Mouse (Mus musculus) liver, embryonic 13.5 days (tissue): ENCODE results near the gene Dgkz. TPM values are rescaled to one million over a fixed set of nuclear protein-coding genes. Genes with fewer than 3 reads are reported as not detected.

ENCODE experiments used
- ATAC-seq: fragments of 200-750 bp; cut with Nextera tagmentation; 2 replicates; pipeline ENCODE4 v1.8.0; 2017; ENCODE audit warnings: low read depth, mild to moderate bottlenecking, moderate number of reproducible peaks, moderate library complexity
- DNase-seq: peaks from one replicate; pipeline ENCODE4 v3.0.0; 2022
- H3K27ac ChIP-seq: fragments of 300-500 bp; sonication (generic); 2 replicates; pipeline ENCODE4 v1.5.1; 2015; ENCODE audit warnings: moderate library complexity, mild to moderate bottlenecking, inconsistent platforms
- H3K27me3 ChIP-seq: fragments of 300-500 bp; sonication (generic); 2 replicates; pipeline ENCODE4 v1.6.1; 2015; ENCODE audit warnings: mild to moderate bottlenecking, inconsistent platforms
- H3K36me3 ChIP-seq: fragments of 300-500 bp; sonication (generic); 2 replicates; pipeline ENCODE4 v1.6.1; 2015; ENCODE audit warnings: mild to moderate bottlenecking, inconsistent platforms
- H3K4me1 ChIP-seq: fragments of 300-500 bp; sonication (generic); replicated peaks from 2 replicates; pipeline ENCODE4 v1.6.1; 2015; ENCODE audit warnings: inconsistent platforms
- H3K4me2 ChIP-seq: fragments of 300-500 bp; sonication (generic); 2 replicates; pipeline ENCODE4 v1.6.1; 2015; ENCODE audit warnings: inconsistent platforms, mild to moderate bottlenecking, moderate library complexity
- H3K4me3 ChIP-seq: fragments of 300-500 bp; sonication (generic); replicated peaks from 2 replicates; pipeline ENCODE4 v1.5.1; 2015; ENCODE audit warnings: mild to moderate bottlenecking, inconsistent platforms
- H3K9ac ChIP-seq: fragments of 300-500 bp; sonication (generic); 2 replicates; pipeline ENCODE4 v1.6.1; 2015; ENCODE audit warnings: mild to moderate bottlenecking, inconsistent platforms
- H3K9me3 ChIP-seq: fragments of 300-500 bp; sonication (generic); replicated peaks from 2 replicates; pipeline ENCODE4 v1.6.1; 2016; ENCODE audit warnings: inconsistent platforms
- WGBS: fragments of 180-500 bp; shearing (Covaris S2); methylation state at CpG from one replicate; pipeline ENCODE4 v1.1.7; 2015; ENCODE audit not compliant: insufficient replicate concordance; 5-methylcytosine and 5-hydroxymethylcytosine counted together
- polyA plus RNA-seq: library from polyadenylated mRNA; unstranded; fragments of >200 nt; fragmentation: Nextera tagmentation; extraction: Ambion mirVana; gene quantifications from 2 replicates; pipeline ENCODE4 v1.2.1, GENCODE M21; 2015

Dgkz gene
- polyA plus RNA-seq, 1 experiment from 2014 or later: 28.0 TPM

DNA sequence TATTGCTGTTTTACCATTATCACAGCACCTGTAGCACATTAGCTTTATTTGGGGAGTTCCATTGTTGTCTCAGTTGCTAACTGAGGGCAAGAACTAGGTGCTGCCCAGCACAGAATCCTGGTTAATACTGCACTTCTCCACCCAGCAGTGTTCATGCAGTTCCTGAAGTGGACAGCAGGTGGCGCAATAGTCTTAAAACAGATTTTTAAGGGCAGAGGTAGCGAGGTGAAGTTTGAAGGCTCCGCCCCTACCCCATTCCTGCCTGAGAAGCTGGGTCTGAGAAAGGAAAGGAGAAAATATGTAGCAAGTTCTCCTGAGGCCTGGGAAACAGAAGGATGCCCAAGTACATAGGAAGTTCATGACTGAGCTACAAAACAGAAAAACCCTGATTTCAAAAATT is 11.9 kb upstream of the Dgkz start:
- Histone ChIP-seq H3K4me3 (no peak overlapping the region), H3K27ac (no peak overlapping the region), H3K9me3 (no peaks in the 10 kb centered on the region; the same call in 1 of the 2 replicates), H3K4me1 (peaks cover 25% of the 10 kb centered on the region), H3K9ac (no peak overlapping the region), H3K27me3 (peaks cover 17% of the 10 kb centered on the region), H3K36me3 (no peaks in the 10 kb centered on the region), H3K4me2 (no peak overlapping the region)
- DNase-seq (peak; percentile 62), ATAC-seq (no peak)
- WGBS: 1% methylated on average over 3 of the region's 3 CpGs

DNA sequence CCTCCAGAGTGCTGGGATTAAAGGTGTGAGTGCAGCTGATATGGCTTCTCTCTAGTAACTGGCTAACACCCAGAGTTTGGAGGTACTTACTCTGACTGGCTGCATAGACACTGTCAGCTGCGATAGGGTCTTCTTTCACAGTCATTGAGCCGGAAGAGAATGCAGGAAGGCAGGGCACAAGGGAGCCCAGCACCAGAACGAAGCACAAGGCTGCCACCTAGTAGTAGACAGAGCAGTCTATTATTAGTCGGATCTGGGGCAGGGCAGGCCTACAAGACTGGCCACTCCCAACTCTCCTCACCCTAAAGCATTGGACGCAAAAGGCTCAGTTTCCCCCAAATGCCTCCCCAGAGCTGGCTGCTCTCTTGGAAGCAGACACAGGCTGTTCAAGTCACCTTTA is 10.4 kb upstream of the Dgkz start:
- no peak for DNase-seq
- ATAC-seq: peak; percentile 45
- Histone ChIP-seq H3K27me3 (peaks cover 13% of the 10 kb centered on the region), H3K4me2 (no peak overlapping the region), H3K4me3 (no peak overlapping the region), H3K9ac (no peak overlapping the region), H3K4me1 (peaks cover 25% of the 10 kb centered on the region), H3K36me3 (no peaks in the 10 kb centered on the region), H3K27ac (no peak overlapping the region; the same call in 1 of the 2 replicates), H3K9me3 (no peaks in the 10 kb centered on the region; the same call in 1 of the 2 replicates)
- WGBS: 5% methylated on average over 5 of the region's 5 CpGs

DNA sequence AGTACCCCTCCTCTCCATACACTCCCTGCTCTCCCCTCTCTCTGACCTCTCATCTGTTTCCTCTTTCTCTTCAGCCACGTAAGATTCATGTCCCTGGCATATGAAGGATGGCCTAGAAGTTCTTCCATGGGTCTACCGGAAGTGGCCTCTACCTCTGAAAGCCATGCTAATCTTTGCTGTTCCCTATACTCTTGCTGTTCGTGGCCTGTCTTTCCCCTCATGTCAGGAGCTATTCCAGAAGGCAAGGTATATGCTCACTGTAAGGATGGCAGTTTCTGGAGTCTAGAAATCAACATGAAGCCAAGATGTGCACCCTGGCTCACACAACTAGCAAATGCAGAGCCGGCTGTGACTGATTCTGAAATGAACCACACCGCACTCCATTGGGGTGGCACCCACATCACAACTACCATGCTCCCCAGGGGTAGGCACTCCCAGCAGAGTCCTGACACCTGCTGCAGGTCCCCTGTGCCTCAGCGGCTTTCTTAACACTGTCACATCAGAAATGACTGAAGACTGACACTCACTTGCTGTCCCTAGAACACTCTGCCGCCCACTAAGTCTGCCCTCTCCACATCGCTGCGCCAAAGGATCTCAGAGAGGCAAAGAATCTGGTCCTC is 9.4 kb upstream of the Dgkz start:
- WGBS: 32% methylated on average over 9 of the region's 9 CpGs
- peak overlapping the region; percentile 67 for H3K27ac ChIP-seq
- H3K36me3 ChIP-seq: no peaks in the 10 kb centered on the region
- H3K4me1 ChIP-seq: peaks cover 25% of the 10 kb centered on the region
- H3K9ac ChIP-seq: no peak overlapping the region
- no peak overlapping the region for H3K4me3 ChIP-seq
- ATAC-seq (no peak), DNase-seq (no peak)
- peak overlapping the region; percentile 55 for H3K4me2 ChIP-seq
- H3K9me3 ChIP-seq: no peaks in the 10 kb centered on the region; the same call in 1 of the 2 replicates
- H3K27me3 ChIP-seq: peaks cover 17% of the 10 kb centered on the region

GRCm38 (mm10) chr2:91984439-91984838 is 8.8 kb upstream of the Dgkz start:
- ATAC-seq: peak; percentile 90
- H3K4me3 ChIP-seq: peak overlapping the region; percentile 22; the same call in 1 of the 2 replicates

DNA sequence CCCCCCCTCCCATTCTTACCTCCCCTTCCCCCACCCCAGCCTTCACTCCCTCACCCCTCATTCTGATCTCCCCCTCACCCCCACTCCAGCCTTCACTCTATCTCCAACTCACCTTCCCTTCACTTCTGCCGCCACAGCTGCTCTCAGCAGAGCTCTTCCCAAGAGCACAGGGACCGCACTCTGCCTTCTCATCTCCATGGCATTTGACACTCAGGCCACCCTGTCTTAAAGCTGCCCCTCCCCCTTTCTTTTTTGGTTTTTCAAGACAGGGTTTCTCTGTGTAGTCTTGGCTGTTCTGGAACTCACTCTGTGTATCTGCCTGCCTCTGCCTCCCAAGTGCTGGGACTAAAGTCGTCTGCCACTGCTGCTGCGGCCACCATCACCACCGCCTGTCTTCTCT is 5.2 kb upstream of the Dgkz start:
- H3K4me1 ChIP-seq: peaks cover 34% of the 10 kb centered on the region
- H3K4me2 ChIP-seq: no peak overlapping the region
- H3K4me3 ChIP-seq: no peak overlapping the region
- H3K9ac ChIP-seq: no peak overlapping the region
- no peaks in the 10 kb centered on the region for H3K36me3 ChIP-seq
- no peak overlapping the region for H3K27ac ChIP-seq
- no peak for DNase-seq
- no peaks in the 10 kb centered on the region for H3K9me3 ChIP-seq
- H3K27me3 ChIP-seq: peaks cover 54% of the 10 kb centered on the region
- ATAC-seq: no peak
- WGBS: 51% methylated on average over 5 of the region's 5 CpGs

More at GRCm38 (mm10) chr2:91984439-91984838, 8.8 kb upstream of the Dgkz start:
- WGBS: 1% methylated on average over 12 of the region's 13 CpGs
- peak; percentile 62 for DNase-seq
- Histone ChIP-seq H3K9me3 (no peaks in the 10 kb centered on the region), H3K4me1 (peaks cover 25% of the 10 kb centered on the region), H3K27ac (peak overlapping the region; percentile 70), H3K9ac (peak overlapping the region; percentile 55), H3K36me3 (no peaks in the 10 kb centered on the region), H3K27me3 (peaks cover 22% of the 10 kb centered on the region), H3K4me2 (peak overlapping the region; percentile 55)

- no peak overlapping the region for H3K9ac ChIP-seq
- no peak overlapping the region for H3K4me2 ChIP-seq
- no peak overlapping the region for H3K27ac ChIP-seq
- H3K36me3 ChIP-seq: no peaks in the 10 kb centered on the region
- DNase-seq (no peak), ATAC-seq (no peak)
- H3K4me3 ChIP-seq: no peak overlapping the region
- peaks cover 60% of the 10 kb centered on the region for H3K27me3 ChIP-seq
- WGBS: 33% methylated on average over 4 of the region's 4 CpGs
- H3K9me3 ChIP-seq: no peaks in the 10 kb centered on the region
- H3K4me1 ChIP-seq: peaks cover 35% of the 10 kb centered on the region
Observed at GRCm38 (mm10) chr2:91980245-91980644, 4.6 kb upstream of the Dgkz start.

DNA sequence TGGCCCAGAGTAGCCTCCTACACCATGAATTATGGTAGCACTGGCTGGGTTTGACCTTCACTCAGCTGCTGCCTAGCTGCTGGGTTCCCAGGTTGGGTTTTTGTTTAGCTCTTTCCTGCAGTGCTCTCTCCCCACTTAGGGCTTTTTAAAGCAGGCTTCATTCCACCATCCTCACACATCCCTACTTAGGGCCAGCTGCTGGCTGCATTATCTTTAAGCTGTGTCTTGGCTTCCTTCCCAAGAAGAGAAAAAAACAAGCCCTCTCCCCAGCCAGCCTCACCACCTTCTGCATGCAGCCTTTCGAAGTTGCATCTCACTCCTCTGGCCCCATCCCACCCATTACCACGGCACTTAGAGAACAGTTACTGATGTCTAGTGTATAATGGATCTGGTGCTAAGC is 2.9 kb upstream of the Dgkz start:
- Histone ChIP-seq H3K9ac (no peak overlapping the region), H3K27ac (no peak overlapping the region), H3K4me3 (no peak overlapping the region), H3K4me1 (peaks cover 19% of the 10 kb centered on the region), H3K9me3 (no peaks in the 10 kb centered on the region), H3K27me3 (peaks cover 77% of the 10 kb centered on the region), H3K4me2 (no peak overlapping the region), H3K36me3 (no peaks in the 10 kb centered on the region)
- DNase-seq (no peak), ATAC-seq (no peak)
- WGBS: 13% methylated on average over 2 of the region's 2 CpGs

DNA sequence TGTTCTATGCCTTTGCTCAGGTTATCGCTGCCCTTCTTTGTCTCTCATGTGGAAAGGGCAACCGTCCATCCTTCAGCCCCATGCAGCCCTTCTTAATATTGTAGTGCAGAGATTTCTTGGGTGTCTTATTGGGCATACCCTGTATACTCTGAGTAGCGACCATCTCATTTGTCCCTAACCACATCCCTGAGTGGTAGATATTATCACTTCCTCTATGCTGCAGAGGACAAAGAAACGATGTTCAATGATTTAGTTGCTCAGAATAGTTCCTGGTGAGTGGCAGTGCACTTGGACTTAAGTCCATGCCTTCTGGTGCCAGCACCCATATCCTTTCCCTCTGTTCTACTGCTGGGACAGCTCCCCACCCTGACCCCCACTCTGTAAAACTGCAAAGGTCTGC is 2.3 kb upstream of the Dgkz start:
- DNase-seq (no peak), ATAC-seq (no peak)
- 39% methylated on average over 4 of the region's 4 CpGs for WGBS
- Histone ChIP-seq H3K4me2 (no peak overlapping the region), H3K9ac (no peak overlapping the region), H3K36me3 (no peaks in the 10 kb centered on the region), H3K9me3 (no peaks in the 10 kb centered on the region), H3K4me3 (no peak overlapping the region), H3K27ac (no peak overlapping the region), H3K27me3 (peaks cover 79% of the 10 kb centered on the region), H3K4me1 (peaks cover 19% of the 10 kb centered on the region)

GRCm38 (mm10) chr2:91973416-91974135 is 2.1 kb downstream of the Dgkz start:
- Histone ChIP-seq H3K27me3 (peaks cover 100% of the 10 kb centered on the region), H3K9me3 (no peaks in the 10 kb centered on the region), H3K4me1 (peaks cover 28% of the 10 kb centered on the region), H3K9ac (no peak overlapping the region), H3K4me2 (no peak overlapping the region), H3K4me3 (no peak overlapping the region), H3K27ac (no peak overlapping the region), H3K36me3 (no peaks in the 10 kb centered on the region)
- no peak for ATAC-seq
- DNase-seq: no peak
- 42% methylated on average over 7 of the region's 7 CpGs for WGBS

GRCm38 (mm10) chr2:91972121-91972566 is 3.5 kb downstream of the Dgkz start:
- H3K27me3 ChIP-seq: peaks cover 94% of the 10 kb centered on the region
- WGBS: 14% methylated on average over 13 of the region's 13 CpGs
- H3K4me2 ChIP-seq: peak overlapping the region; percentile 10; the same call in 1 of the 2 replicates
- peaks cover 20% of the 10 kb centered on the region for H3K4me1 ChIP-seq
- H3K9ac ChIP-seq: no peak overlapping the region
- H3K4me3 ChIP-seq: no peak overlapping the region
- no peak overlapping the region; the same call in 1 of the 2 replicates for H3K27ac ChIP-seq
- no peaks in the 10 kb centered on the region for H3K9me3 ChIP-seq
- DNase-seq (no peak), ATAC-seq (no peak)
- H3K36me3 ChIP-seq: no peaks in the 10 kb centered on the region

DNA sequence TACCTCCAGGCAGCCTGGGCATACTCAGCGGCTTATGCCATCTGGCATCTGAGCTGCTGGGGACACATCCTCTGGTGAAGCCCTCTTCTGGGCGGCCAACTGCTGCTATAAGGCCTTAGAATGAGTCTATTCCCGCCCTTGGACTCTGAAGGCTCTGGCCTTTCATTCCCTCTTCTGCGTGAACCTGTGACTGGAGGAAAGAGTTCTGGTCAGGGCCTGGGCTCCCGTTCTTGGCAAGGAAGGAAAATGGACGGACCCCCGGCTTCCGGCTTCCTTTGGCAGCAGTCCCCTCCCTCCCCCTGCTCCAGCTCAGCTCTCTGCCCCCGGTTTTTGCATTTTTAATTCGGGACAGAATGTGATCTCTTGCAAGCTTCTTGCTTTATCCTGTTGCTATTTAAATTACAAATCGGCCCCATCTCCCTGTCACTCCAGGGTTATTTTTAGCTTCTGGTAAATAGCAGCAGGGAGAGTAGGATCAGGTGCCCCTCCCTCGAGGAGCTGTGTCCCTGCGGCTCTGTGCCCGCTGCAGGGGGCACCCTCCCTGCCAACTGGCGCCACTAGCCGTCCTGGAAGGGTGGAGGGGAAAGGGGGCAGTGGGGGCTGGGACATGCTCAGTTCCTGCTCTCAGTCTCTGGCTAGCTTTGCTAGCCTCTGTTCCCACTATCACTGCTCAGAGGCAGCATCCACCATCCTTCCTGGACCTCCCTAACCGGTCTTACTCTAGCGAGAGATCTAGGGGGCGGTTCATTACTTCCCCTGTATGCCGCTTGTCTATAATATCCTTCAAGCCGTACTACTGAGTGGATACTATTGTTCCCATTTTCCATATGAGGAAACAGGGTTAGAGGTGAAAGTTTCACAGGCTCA is 4.2 kb downstream of the Dgkz start:
- peaks cover 22% of the 10 kb centered on the region for H3K4me1 ChIP-seq

More for the DNA sequence above, 4.2 kb downstream of the Dgkz start:
- peak overlapping the region; percentile 10; the same call in 1 of the 2 replicates for H3K4me2 ChIP-seq
- peak overlapping the region; percentile 63 for H3K27ac ChIP-seq
- H3K36me3 ChIP-seq: no peaks in the 10 kb centered on the region
- H3K9me3 ChIP-seq: no peaks in the 10 kb centered on the region
- DNase-seq: no peak
- 24% methylated on average over 21 of the region's 21 CpGs for WGBS
- no peak overlapping the region for H3K9ac ChIP-seq
- no peak overlapping the region for H3K4me3 ChIP-seq
- H3K27me3 ChIP-seq: peaks cover 90% of the 10 kb centered on the region
- peak; percentile 42; the same call in 1 of the 2 replicates for ATAC-seq
